Mouse (Mus musculus) lung, postnatal 0 days (tissue): Measurements from ENCODE around the gene Cldn8. TPM values are rescaled to one million over a fixed set of nuclear protein-coding genes. Genes with fewer than 3 reads are reported as not detected.

Source experiments
- ATAC-seq: fragments of 200-750 bp; cut with Nextera tagmentation; 2 replicates; pipeline ENCODE4 v1.8.0; 2017; ENCODE audit warnings: moderate library complexity
- DNase-seq: peaks from one replicate; pipeline ENCODE4 v3.0.0-alpha.2; 2016; ENCODE audit warnings: low spot score
- H3K27ac ChIP-seq: fragments of 300-500 bp; sonication (generic); 2 replicates; pipeline ENCODE4 v1.5.1; 2014; ENCODE audit warnings: antibody characterized with exemption, mild to moderate bottlenecking, low read length, mixed read lengths
- H3K27me3 ChIP-seq: fragments of 300-500 bp; sonication (generic); replicated peaks from 2 replicates; pipeline ENCODE4 v1.6.1; 2014; ENCODE audit warnings: low read length, mixed read lengths; ENCODE audit not compliant: insufficient read depth
- H3K36me3 ChIP-seq: fragments of 300-500 bp; sonication (generic); 2 replicates; pipeline ENCODE4 v1.6.1; 2014; ENCODE audit warnings: low read length, mixed read lengths; ENCODE audit not compliant: insufficient read depth
- H3K4me1 ChIP-seq: fragments of 300-500 bp; sonication (generic); 2 replicates; pipeline ENCODE4 v1.6.1; 2014; ENCODE audit warnings: antibody characterized with exemption, low read depth, low read length, mixed read lengths; ENCODE audit not compliant: insufficient read depth
- H3K4me2 ChIP-seq: fragments of 300-500 bp; sonication (generic); replicated peaks from 2 replicates; pipeline ENCODE4 v1.6.1; 2014; ENCODE audit warnings: low read depth, mild to moderate bottlenecking, low read length, moderate library complexity, mixed read lengths
- H3K4me3 ChIP-seq: fragments of 300-500 bp; sonication (generic); 2 replicates; pipeline ENCODE4 v1.5.1; 2014; ENCODE audit warnings: low read depth, low read length
- H3K9ac ChIP-seq: fragments of 300-500 bp; sonication (generic); replicated peaks from 2 replicates; pipeline ENCODE4 v1.6.1; 2014; ENCODE audit warnings: low read depth, mild to moderate bottlenecking
- H3K9me3 ChIP-seq: fragments of 300-500 bp; sonication (generic); 2 replicates; pipeline ENCODE4 v1.6.1; 2016; ENCODE audit warnings: low read length, mixed read lengths
- CTCF ChIP-seq: IDR thresholded peaks from 2 replicates; pipeline ENCODE4 v1.5.1; 2016; ENCODE audit warnings: antibody characterized with exemption, mild to moderate bottlenecking
- EP300 ChIP-seq: IDR thresholded peaks from 2 replicates; pipeline ENCODE4 v1.6.1; 2016; ENCODE audit warnings: antibody characterized with exemption, mild to moderate bottlenecking, control low read depth
- WGBS: fragments of 180-500 bp; shearing (Covaris S2); extraction: QIAGEN DNeasy Blood & Tissue Kit; methylation state at CpG from one replicate; pipeline ENCODE4 v1.1.7; 2014; 5-methylcytosine and 5-hydroxymethylcytosine counted together
- polyA plus RNA-seq: library from polyadenylated mRNA; unstranded; fragments of >200 nt; fragmentation: Nextera tagmentation; extraction: Ambion mirVana; gene quantifications from 2 replicates; pipeline ENCODE4 v1.2.1, GENCODE M21; 2015

The Cldn8 gene
- polyA plus RNA-seq, 1 experiment from 2014 or later = 2.1 TPM

GRCm38 (mm10) chr16:88599504-88600237 lies 36.7 kb upstream of the Cldn8 start:
- Histone ChIP-seq H3K4me1 (no peaks in the 10 kb centered on the region), H3K27ac (no peak overlapping the region), H3K9ac (no peak overlapping the region), H3K9me3 (no peaks in the 10 kb centered on the region), H3K4me2 (no peak overlapping the region), H3K4me3 (no peak overlapping the region), H3K36me3 (no peaks in the 10 kb centered on the region), H3K27me3 (no peaks in the 10 kb centered on the region; the same call in 1 of the 2 replicates)
- no peak for TF ChIP-seq CTCF
- TF ChIP-seq EP300 = peak; percentile 69
- DNase-seq = peak; percentile 49
- WGBS = 32% methylated on average over 16 of the region's 16 CpGs
- peak; percentile 62; the same call in 1 of the 2 replicates for ATAC-seq

GRCm38 (mm10) chr16:88592758-88593157 lies 29.8 kb upstream of the Cldn8 start:
- H3K27me3 ChIP-seq = no peaks in the 10 kb centered on the region
- no peaks in the 10 kb centered on the region for H3K36me3 ChIP-seq
- no peak overlapping the region for H3K4me2 ChIP-seq
- H3K9me3 ChIP-seq = no peaks in the 10 kb centered on the region
- H3K4me1 ChIP-seq = no peaks in the 10 kb centered on the region
- TF ChIP-seq CTCF (peak; percentile 51), EP300 (no peak)
- DNase-seq = no peak
- no peak for ATAC-seq
- H3K27ac ChIP-seq = no peak overlapping the region
- no peak overlapping the region for H3K4me3 ChIP-seq
- no peak overlapping the region for H3K9ac ChIP-seq

GRCm38 (mm10) chr16:88583338-88583737 lies 20.4 kb upstream of the Cldn8 start:
- Histone ChIP-seq H3K9me3 (no peaks in the 10 kb centered on the region), H3K4me2 (no peak overlapping the region), H3K4me1 (no peaks in the 10 kb centered on the region), H3K27ac (no peak overlapping the region), H3K9ac (no peak overlapping the region), H3K4me3 (no peak overlapping the region), H3K27me3 (no peaks in the 10 kb centered on the region), H3K36me3 (no peaks in the 10 kb centered on the region)
- DNase-seq = no peak
- TF ChIP-seq EP300 = no peak
- no peak for TF ChIP-seq CTCF
- 74% methylated on average over 9 of the region's 9 CpGs for WGBS
- no peak for ATAC-seq

GRCm38 (mm10) chr16:88575885-88576679 lies 13.1 kb upstream of the Cldn8 start:
- H3K4me3 ChIP-seq = no peak overlapping the region
- H3K4me2 ChIP-seq = no peak overlapping the region
- no peaks in the 10 kb centered on the region for H3K9me3 ChIP-seq
- H3K36me3 ChIP-seq = no peaks in the 10 kb centered on the region
- TF ChIP-seq EP300 = no peak
- TF ChIP-seq CTCF = no peak
- H3K27me3 ChIP-seq = no peaks in the 10 kb centered on the region
- no peak for ATAC-seq
- H3K9ac ChIP-seq = no peak overlapping the region
- H3K27ac ChIP-seq = no peak overlapping the region
- DNase-seq = no peak
- no peaks in the 10 kb centered on the region for H3K4me1 ChIP-seq
- WGBS = 75% methylated on average over 4 of the region's 4 CpGs

GRCm38 (mm10) chr16:88572904-88573404 lies 10.0 kb upstream of the Cldn8 start:
- H3K9ac ChIP-seq = no peak overlapping the region
- TF ChIP-seq CTCF = no peak
- TF ChIP-seq EP300 = no peak
- H3K36me3 ChIP-seq = no peaks in the 10 kb centered on the region
- DNase-seq (no peak), ATAC-seq (no peak)
- no peaks in the 10 kb centered on the region for H3K9me3 ChIP-seq
- no peak overlapping the region for H3K4me2 ChIP-seq
- H3K4me1 ChIP-seq = no peaks in the 10 kb centered on the region
- WGBS = 52% methylated on average over 5 of the region's 5 CpGs
- H3K27me3 ChIP-seq = no peaks in the 10 kb centered on the region
- H3K27ac ChIP-seq = no peak overlapping the region
- H3K4me3 ChIP-seq = no peak overlapping the region

- Histone ChIP-seq H3K4me3 (no peak overlapping the region), H3K9me3 (no peaks in the 10 kb centered on the region), H3K4me2 (no peak overlapping the region), H3K27ac (no peak overlapping the region), H3K36me3 (no peaks in the 10 kb centered on the region), H3K27me3 (no peaks in the 10 kb centered on the region), H3K9ac (no peak overlapping the region), H3K4me1 (no peaks in the 10 kb centered on the region)
- ATAC-seq (no peak), DNase-seq (no peak)
- TF ChIP-seq EP300 = no peak
- no peak for TF ChIP-seq CTCF
Observed at GRCm38 (mm10) chr16:88570136-88570535, 7.2 kb upstream of the Cldn8 start.
